Mouse (Mus musculus) midbrain, postnatal 0 days (tissue): ENCODE measurements around the gene Ddr2. TPM values are rescaled to one million over a fixed set of nuclear protein-coding genes. Genes with fewer than 3 reads are reported as not detected.
A peak's percentile ranks its signal among the peaks of the same experiment; 100 is the strongest.

Experiments
- ATAC-seq: fragments of 200-750 bp; cut with Nextera tagmentation; 2 replicates; pipeline ENCODE4 v1.8.0; 2017; ENCODE audit warnings: moderate number of reproducible peaks, mild to moderate bottlenecking, moderate TSS enrichment, moderate library complexity; ENCODE audit not compliant: low FRiP score
- DNase-seq: peaks from one replicate; pipeline ENCODE4 v3.0.0-alpha.2; 2015; ENCODE audit warnings: low spot score
- H3K27ac ChIP-seq: fragments of 300-500 bp; sonication (generic); 2 replicates; pipeline ENCODE4 v1.5.1; 2014; ENCODE audit warnings: low read depth, mild to moderate bottlenecking, low read length, mixed read lengths
- H3K27me3 ChIP-seq: fragments of 300-500 bp; sonication (generic); 2 replicates; pipeline ENCODE4 v1.6.1; 2014; ENCODE audit warnings: low read length, control low read depth, mixed read lengths; ENCODE audit not compliant: insufficient read depth
- H3K36me3 ChIP-seq: fragments of 300-500 bp; sonication (generic); 2 replicates; pipeline ENCODE4 v1.6.1; 2014; ENCODE audit warnings: low read length, control low read depth, mixed read lengths; ENCODE audit not compliant: insufficient read depth
- H3K4me1 ChIP-seq: fragments of 300-500 bp; sonication (generic); 2 replicates; pipeline ENCODE4 v1.6.1; 2014; ENCODE audit warnings: mild to moderate bottlenecking, control low read depth, antibody characterized with exemption, low read length, mixed read lengths; ENCODE audit not compliant: insufficient read depth
- H3K4me2 ChIP-seq: fragments of 300-500 bp; sonication (generic); 2 replicates; pipeline ENCODE4 v1.6.1; 2014; ENCODE audit warnings: low read depth, mild to moderate bottlenecking, low read length, mixed read lengths; ENCODE audit not compliant: poor library complexity, severe bottlenecking
- H3K4me3 ChIP-seq: fragments of 300-500 bp; sonication (generic); 2 replicates; pipeline ENCODE4 v1.5.1; 2014; ENCODE audit warnings: low read depth, mild to moderate bottlenecking, low read length, moderate library complexity
- H3K9ac ChIP-seq: fragments of 300-500 bp; sonication (generic); replicated peaks from 2 replicates; pipeline ENCODE4 v1.6.1; 2014; ENCODE audit warnings: mild to moderate bottlenecking, low read length, moderate library complexity, mixed read lengths; ENCODE audit not compliant: poor library complexity, severe bottlenecking
- H3K9me3 ChIP-seq: fragments of 300-500 bp; sonication (generic); 2 replicates; pipeline ENCODE4 v1.6.1; 2016; ENCODE audit warnings: low read length, control low read depth
- CTCF ChIP-seq: IDR thresholded peaks from 2 replicates; pipeline ENCODE4 v1.5.1; 2016; ENCODE audit warnings: antibody characterized with exemption, mild to moderate bottlenecking
- WGBS: fragments of 180-500 bp; shearing (Covaris S2); extraction: QIAGEN DNeasy Blood & Tissue Kit; methylation state at CpG from one replicate; pipeline ENCODE4 v1.1.7; 2014; 5-methylcytosine and 5-hydroxymethylcytosine counted together
- polyA plus RNA-seq: library from polyadenylated mRNA; unstranded; fragments of >200 nt; fragmentation: Nextera tagmentation; extraction: Ambion mirVana; gene quantifications from 2 replicates; pipeline ENCODE4 v1.2.1, GENCODE M21; 2015
- total RNA-seq: library from RNA; depleted of rRNA; stranded (reverse); fragments of >200 nt; gene quantifications from 2 replicates; pipeline ENCODE4 v1.2.3, GENCODE M21; 2014

Gene Ddr2
- total and polyA plus RNA-seq, 2 experiments from 2014 or later, result 8.0 to 8.2 TPM

- H3K27me3 ChIP-seq, result no peaks in the 10 kb centered on the region
- H3K4me3 ChIP-seq, result no peak overlapping the region
- no peak overlapping the region for H3K4me2 ChIP-seq
- H3K36me3 ChIP-seq, result no peaks in the 10 kb centered on the region
- DNase-seq, result no peak
- TF ChIP-seq CTCF, result no peak
- no peak for ATAC-seq
- no peak overlapping the region for H3K27ac ChIP-seq
- H3K4me1 ChIP-seq, result no peaks in the 10 kb centered on the region
- H3K9ac ChIP-seq, result no peak overlapping the region
- no peaks in the 10 kb centered on the region for H3K9me3 ChIP-seq
- WGBS, result 90% methylated on average over 8 of the region's 8 CpGs
Observed at GRCm38 (mm10) chr1:170065009-170065408, 45.6 kb downstream of the Ddr2 start.

- H3K4me3 ChIP-seq, result no peak overlapping the region
- H3K4me2 ChIP-seq, result no peak overlapping the region
- DNase-seq, result peak; percentile 6
- H3K4me1 ChIP-seq, result no peaks in the 10 kb centered on the region
- ATAC-seq, result no peak
- H3K27me3 ChIP-seq, result no peaks in the 10 kb centered on the region
- H3K27ac ChIP-seq, result no peak overlapping the region
- no peaks in the 10 kb centered on the region for H3K36me3 ChIP-seq
- no peak overlapping the region for H3K9ac ChIP-seq
- H3K9me3 ChIP-seq, result 0 out of 2 replicates have a peak, but pooled peaks cover under 1% of the 10 kb centered on the region
- TF ChIP-seq CTCF, result no peak
- WGBS, result 76% methylated on average over 9 of the region's 9 CpGs
Observed at GRCm38 (mm10) chr1:170064083-170064494, 46.5 kb downstream of the Ddr2 start.

DNA sequence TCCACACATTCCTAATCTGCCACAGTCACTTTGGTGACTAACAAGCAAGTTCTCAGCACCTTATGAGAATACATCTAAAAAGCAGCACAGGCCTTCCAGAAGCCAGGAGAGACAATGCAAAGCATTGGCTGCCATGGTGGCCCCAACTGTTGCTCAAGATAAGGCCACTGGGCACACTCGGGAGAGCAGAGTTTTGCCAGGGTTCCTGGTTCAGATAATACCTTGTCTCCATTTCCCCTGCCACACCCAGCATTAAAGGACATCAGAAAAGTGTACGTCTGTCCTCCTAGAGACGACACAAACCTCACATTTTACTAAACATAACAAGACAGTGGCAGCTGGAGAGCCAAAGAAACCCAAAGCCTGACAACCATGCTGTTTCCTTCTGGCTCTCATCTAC is 50.3 kb downstream of the Ddr2 start:
- Histone ChIP-seq H3K4me1 (no peaks in the 10 kb centered on the region), H3K9me3 (0 out of 2 replicates have a peak, but pooled peaks cover 3% of the 10 kb centered on the region), H3K4me2 (no peak overlapping the region), H3K27me3 (no peaks in the 10 kb centered on the region), H3K36me3 (no peaks in the 10 kb centered on the region), H3K9ac (no peak overlapping the region), H3K27ac (no peak overlapping the region), H3K4me3 (no peak overlapping the region)
- no peak for TF ChIP-seq CTCF
- ATAC-seq (no peak), DNase-seq (no peak)
- 86% methylated on average over 3 of the region's 3 CpGs for WGBS

DNA sequence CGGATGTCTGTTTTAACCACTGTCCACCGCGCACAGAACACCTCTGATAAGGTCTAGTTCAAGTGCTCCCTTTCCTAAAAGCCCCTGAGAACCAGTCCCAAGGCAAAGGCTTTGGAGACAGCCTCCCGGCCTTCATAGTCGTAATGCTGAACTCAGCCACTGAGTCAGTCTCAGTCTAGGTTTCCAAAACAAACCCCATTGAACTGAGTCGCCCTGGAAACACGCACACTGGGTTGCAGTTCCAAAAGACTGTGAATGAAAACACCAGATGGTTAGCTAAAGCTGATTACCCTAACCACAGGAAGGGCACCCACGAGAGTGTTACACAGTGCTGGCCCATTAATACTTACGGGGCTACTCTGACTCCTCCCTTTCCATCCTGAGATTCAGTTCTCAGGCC is 51.2 kb downstream of the Ddr2 start:
- Histone ChIP-seq H3K27ac (no peak overlapping the region), H3K4me1 (no peaks in the 10 kb centered on the region), H3K27me3 (no peaks in the 10 kb centered on the region), H3K4me2 (no peak overlapping the region), H3K36me3 (no peaks in the 10 kb centered on the region), H3K9me3 (0 out of 2 replicates have a peak, but pooled peaks cover 3% of the 10 kb centered on the region), H3K4me3 (no peak overlapping the region), H3K9ac (no peak overlapping the region)
- 80% methylated on average over 9 of the region's 9 CpGs for WGBS
- DNase-seq (no peak), ATAC-seq (no peak)
- TF ChIP-seq CTCF, result no peak

DNA sequence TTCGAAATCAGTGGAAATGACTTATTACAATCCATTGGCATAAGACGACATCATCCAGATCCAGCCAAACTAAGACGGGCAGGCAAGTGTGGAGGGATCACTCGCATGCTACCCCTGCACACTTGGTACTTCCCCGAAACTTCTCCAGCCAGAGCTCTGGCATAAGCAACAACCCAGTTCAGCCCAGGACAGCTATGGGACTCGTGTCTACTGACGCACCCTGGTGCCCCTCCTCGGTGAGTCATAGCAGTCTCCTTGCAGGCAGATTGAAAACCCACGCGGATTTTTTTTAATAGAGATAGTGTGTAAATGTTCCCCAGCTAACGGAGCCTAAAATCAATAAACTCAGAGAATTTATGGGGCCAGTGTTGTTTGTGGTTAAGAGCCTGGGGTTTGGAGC is 52.5 kb downstream of the Ddr2 start:
- no peaks in the 10 kb centered on the region for H3K27me3 ChIP-seq
- H3K4me1 ChIP-seq, result no peaks in the 10 kb centered on the region
- no peak overlapping the region for H3K9ac ChIP-seq
- H3K9me3 ChIP-seq, result 0 out of 2 replicates have a peak, but pooled peaks cover 3% of the 10 kb centered on the region
- no peak for TF ChIP-seq CTCF
- no peak for ATAC-seq
- no peak overlapping the region for H3K4me2 ChIP-seq
- H3K27ac ChIP-seq, result no peak overlapping the region
- no peak overlapping the region for H3K4me3 ChIP-seq
- no peaks in the 10 kb centered on the region for H3K36me3 ChIP-seq
- DNase-seq, result no peak
- WGBS, result 92% methylated on average over 11 of the region's 11 CpGs

GRCm38 (mm10) chr1:170057607-170058006 is 53.0 kb downstream of the Ddr2 start:
- WGBS, result 92% methylated on average over 7 of the region's 7 CpGs
- Histone ChIP-seq H3K36me3 (no peaks in the 10 kb centered on the region), H3K9me3 (0 out of 2 replicates have a peak, but pooled peaks cover 3% of the 10 kb centered on the region), H3K4me1 (no peaks in the 10 kb centered on the region), H3K27me3 (no peaks in the 10 kb centered on the region), H3K9ac (no peak overlapping the region), H3K27ac (no peak overlapping the region), H3K4me2 (no peak overlapping the region), H3K4me3 (no peak overlapping the region)
- ATAC-seq (no peak), DNase-seq (no peak)
- no peak for TF ChIP-seq CTCF
